Mouse (Mus musculus) bone marrow macrophage, adult 2 months (primary cell): ENCODE measurements around the gene Btg4.

ENCODE experiments used
- CTCF ChIP-seq: IDR thresholded peaks from 2 replicates; pipeline ENCODE4 v1.5.1; 2012; ENCODE audit warnings: low read depth, mild to moderate bottlenecking, low read length, moderate library complexity
- POLR2A ChIP-seq: IDR thresholded peaks from 2 replicates; pipeline ENCODE4 v1.6.1; 2012; ENCODE audit warnings: mild to moderate bottlenecking, low read depth, low read length, borderline replicate concordance

- TF ChIP-seq CTCF (no peak), POLR2A (no peak)
These were observed 77.1 kb downstream of the Btg4 start for GRCm38 (mm10) chr9:51137836-51138235.
